Mouse (Mus musculus) ovary, postnatal 14 days (tissue): ENCODE data around the gene Srf.

Source experiments
- DNase-seq: peaks from one replicate; pipeline ENCODE4 v3.0.0; 2022; ENCODE audit warnings: low spot score

Gene Srf

DNA sequence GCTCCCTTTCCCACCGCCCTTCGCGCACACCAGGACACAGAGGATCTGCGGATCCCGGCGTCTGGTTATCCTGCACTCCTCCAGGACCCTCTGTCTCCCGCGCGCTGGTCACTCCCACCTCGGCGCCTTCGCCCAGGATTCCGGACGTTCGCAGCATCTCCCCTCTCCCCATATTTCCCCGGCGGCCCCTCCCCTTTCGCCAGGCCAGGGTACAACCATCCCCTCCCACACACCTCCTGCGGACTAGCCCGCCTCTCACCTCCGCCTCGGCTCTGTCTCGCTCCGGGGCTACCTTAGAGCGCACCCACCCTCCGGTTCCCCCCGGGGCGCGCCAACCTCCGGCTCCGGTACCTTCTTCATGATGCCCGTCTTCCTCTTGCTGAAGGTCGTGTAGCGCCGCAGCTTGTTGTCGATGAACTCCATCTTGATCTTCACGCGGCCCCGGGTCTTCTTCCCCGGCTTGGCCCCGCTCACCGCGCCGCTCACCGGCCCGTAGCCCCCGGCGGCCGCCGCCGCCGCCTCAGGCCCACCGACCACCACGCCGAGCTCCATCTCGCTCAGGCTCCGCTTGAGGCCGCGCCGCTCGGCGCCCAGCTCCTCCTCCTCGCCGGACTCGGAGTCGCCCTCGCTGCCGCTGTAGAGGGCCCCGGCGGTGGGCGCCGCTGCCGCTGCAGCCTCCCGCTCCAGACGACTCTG is 850 bp downstream of the Srf start:
- DNase-seq, result peak; percentile 48

DNA sequence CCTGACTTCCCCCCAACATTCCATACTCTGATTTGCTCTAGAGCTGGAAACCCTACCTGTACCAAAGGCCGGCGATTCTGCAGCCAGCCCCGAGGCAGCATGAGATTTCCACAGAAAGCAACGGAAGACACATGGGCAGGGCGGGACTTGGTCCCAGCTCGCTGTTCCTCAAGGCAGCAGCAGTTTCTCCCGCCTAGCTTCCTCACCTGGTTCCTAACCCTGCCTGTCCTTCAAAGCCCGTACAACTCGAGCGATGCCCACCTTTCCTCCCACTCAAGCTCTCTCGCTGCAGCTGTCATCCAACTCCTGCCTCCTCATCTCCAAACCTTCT is 1.4 kb downstream of the Srf start:
- DNase-seq, result no peak

GRCm38 (mm10) chr17:46553926-46554325 is 2.0 kb downstream of the Srf start:
- DNase-seq, result no peak

DNA sequence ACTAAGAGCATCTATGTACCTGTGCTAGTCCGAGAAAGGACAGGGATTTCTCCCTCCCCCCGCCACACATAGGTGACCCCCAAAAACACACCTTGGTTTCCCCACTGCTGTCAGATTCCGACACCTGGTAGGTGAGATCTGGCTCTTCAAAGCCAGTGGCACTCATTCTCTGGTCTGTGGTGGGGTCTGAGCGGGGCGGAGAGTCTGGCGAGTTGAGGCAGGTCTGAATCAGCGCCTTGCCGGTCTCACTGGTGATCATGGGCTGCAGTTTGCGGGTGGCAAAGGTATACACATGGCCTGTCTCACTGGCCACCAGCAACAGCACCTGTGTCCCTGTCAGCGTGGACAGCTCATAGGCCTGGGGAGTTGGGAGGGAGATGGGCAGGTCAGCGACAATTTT is 2.5 kb downstream of the Srf start:
- no peak for DNase-seq

GRCm38 (mm10) chr17:46552841-46553423 is 3.0 kb downstream of the Srf start:
- DNase-seq, result peak; percentile 87

GRCm38 (mm10) chr17:46552151-46552550 is 3.8 kb downstream of the Srf start:
- no peak for DNase-seq

- no peak for DNase-seq
Observed at GRCm38 (mm10) chr17:46551369-46551768, 4.6 kb downstream of the Srf start.

DNA sequence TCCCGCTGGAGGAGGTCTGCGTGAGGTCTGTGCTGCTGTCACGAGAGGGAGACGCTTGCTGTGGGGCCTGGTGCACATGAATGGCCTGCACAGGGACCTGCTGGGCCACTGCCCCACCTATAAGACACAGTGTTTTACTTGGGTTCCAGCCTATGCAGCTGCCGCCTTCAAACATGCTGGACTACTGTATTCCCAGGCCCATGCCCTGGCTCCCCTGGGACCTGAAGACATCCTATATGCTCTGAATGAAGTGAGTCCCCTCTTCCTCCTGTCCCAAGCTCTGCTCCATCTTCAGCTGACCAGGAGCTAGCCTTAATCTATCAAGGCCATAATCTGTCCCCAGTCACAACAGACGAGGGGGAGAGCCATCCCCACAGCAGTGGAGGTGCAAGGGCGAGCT is 5.1 kb downstream of the Srf start:
- no peak for DNase-seq

DNA sequence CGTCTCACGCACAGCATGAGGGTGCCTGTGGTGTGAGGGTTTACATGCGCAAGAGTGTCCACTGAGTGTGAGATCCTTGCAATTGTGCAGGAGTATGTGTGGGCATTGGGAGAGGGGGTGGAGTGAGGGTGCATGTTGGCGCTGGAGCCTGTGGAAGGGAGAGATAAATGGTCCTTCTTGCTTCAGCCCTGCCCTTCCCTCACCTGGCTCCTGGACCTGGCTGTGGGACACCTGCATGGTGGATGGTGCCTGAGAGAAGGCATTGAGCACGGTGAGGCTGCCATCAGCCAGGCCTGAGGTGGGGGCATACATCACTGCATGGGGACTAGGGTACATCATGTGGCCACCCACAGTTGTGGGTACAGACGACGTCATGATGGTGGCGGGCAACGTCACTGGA is 6.3 kb downstream of the Srf start:
- DNase-seq, result no peak

DNA sequence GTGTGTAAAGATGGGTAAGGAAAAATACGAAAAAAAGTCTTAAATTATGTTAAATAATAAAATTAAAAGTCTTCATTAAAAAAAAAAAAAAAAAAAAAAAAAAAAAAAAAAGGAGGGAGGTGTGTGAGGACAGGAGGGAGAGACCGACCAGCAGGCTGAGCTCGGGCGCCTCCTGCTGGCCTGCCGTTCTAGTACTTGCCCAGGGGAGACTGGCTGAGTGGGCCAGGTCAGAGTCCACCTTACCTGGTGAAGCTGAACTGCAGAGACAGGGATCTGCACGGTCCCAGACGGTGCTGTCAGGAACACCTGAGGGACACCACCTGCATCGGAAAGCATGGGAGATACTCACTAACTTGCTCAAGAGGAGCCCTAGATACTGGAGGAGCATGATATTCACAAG is 6.8 kb downstream of the Srf start:
- peak; percentile 42 for DNase-seq

DNA sequence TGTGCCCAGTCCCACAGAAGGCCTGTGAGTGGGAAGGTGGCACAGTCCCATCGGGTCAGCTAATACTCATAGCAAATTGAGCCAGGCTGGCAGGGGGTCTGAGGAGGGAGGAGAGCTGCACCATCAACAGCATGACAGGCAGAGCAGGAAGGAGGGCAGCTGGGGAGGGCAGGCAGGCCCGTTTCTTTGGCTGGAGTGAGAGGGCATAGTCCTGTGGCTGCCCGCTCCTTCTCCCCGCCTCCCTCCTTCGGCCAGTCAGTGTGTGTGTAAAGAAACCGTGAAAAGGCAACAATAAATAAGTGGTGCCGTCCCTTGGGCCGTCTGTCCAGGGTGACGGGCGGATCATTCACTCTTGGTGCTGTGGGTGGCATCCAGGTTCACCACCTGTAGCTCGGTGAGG is 7.2 kb downstream of the Srf start:
- no peak for DNase-seq

- no peak for DNase-seq
Observed at GRCm38 (mm10) chr17:46547923-46548322, 8.1 kb downstream of the Srf start.

DNA sequence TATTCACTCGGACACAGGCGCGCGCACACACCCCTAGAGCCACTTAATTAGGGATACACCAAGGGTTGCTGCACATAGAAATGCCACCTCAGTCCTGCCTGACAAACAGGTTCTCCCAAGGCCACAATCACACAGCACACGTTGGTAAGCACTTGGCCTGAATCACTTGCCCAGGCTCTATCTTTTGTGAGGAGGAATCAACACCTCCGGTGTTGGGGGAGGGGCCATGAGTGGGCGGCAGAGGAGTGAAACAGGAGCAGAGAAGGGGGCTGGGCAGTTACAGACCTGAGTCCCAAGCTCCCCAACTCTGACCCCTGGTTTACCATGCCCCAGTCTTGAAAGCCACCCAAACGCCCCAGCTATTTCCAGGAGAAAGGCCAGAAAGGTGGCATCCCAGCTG is 9.0 kb downstream of the Srf start:
- no peak for DNase-seq

- DNase-seq, result no peak
Observed at GRCm38 (mm10) chr17:46546591-46546990, 9.4 kb downstream of the Srf start.

DNA sequence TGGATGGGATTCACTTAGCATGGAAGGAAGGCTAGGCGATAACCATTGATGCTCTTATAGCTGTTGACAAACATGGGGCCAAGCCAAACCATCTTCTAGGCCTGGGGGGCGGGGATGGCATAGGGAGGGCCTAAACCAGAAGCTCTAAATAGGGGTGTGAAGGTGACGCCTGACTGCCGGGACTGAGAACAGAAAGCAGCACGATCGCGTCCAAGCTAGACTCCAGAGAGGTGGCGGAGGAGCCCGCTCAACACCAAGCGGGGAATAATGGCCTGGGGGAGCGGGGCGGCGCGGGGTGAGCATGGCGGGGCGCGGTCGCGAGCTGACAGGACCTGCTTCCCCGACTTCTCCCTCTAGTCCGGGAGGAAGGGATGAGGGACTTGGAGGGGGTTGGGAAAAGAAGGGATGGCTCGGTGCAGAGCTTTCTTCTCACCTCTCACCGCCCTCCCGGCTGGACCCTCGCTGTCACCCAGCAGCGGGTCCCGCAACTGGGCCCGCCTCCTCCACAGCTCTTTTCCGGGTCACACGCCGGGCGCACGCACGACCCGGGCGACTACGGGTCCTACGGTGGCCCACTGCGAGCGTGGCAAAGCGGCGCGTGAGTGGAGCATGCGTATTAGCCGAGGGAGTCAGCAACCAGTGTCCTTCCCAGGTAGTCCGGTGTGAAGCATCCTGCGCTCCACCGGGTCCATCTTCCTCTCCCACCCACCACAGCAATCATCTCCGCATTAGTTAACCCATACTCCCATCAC is 10.0 kb downstream of the Srf start, which contains the start of gene Cul9:
Cul9 (minus strand) TSS at position 576 of the 752 bp plus-strand sequence.
- DNase-seq, result peak; percentile 56

DNA sequence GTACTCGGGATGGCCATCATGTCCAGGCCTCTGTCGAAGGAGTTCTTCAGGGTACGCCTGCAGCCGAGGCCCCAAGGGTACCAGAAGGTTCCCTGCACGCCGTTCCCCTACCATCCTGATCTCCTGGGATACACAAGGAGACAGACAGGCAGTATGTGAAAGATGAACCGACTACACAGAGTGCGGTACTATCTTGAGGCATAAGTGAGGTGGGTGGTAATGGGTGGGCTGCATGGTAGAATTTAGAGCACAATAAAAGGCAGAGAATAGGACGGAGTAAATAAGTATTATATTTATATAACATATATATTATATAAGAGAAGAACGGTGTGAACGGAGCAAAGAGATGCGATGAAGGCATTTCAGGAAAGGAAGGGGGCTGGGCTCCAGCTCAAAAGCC is 12.3 kb downstream of the Srf start:
- DNase-seq, result no peak

DNA sequence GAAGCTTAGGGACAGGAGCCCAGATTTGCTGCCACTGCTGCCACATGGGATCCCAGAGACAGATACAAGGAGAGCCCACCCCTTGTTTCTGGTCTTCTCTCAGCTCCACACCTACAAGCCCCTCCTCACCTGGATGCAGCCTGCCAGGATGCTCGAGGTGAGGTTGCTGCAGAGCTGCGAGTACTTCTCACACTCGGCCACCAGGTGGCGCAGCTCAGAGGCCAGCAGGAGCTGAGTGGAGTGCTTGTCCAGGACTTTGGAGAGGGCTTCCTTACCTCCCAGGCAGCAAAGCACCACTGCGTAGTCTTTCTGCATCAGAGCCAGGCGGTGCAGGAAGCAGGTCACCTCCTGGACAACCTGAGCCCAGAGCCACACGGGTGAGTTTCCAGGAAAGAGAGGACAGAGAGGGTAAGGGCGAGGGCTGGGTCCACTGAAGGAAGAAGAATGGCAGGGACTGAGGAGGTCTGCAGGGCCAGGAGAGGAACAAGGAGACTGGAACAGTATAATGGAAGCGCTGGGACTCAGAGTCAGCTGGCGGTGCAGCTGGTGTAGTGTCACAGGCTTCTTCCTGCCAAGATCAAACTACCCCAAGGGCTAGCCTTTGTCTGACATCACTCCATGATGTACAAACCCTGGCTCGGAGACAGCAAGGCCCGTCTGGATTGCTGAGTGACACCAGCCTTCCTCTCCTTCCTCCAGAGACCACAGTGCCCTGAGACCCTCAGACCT is 30.2 kb downstream of the Srf start:
- DNase-seq, result peak; percentile 74

- no peak for DNase-seq
Observed at GRCm38 (mm10) chr17:46525065-46525464, 30.9 kb downstream of the Srf start.

DNA sequence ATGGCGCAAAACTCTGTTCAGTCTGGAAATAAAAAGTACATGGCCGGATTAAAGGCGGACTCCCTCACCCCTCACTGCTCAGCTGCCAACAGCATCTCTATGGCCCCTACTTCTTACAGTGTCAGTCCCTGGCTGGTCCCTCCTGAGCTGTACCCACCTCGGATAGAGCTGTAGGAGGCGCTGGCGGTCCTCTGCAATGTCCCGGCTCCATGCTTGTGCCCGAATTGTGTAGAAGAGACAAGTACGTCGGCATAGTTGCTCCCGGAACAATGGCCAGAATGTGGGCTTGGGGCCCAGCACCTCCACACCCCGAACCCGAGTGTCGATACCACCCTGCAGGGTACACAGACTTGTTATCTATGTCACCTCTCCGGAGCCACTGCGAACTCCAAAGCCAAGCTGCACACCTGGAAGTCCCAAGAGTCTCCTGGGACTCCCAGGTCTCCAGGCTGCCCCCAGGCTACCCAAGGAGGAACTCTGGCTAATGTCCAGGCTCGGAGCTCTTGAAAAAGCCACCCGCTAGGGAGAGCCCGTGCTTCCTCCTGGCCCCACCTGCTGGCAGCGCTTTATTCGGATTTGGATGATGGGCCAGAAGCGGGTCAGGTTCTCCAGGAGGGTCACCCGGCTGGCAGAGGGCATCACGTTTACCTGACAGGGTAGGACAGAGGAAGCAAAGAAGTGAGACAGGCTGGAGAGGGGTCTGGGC is 33.9 kb downstream of the Srf start:
- no peak for DNase-seq

DNA sequence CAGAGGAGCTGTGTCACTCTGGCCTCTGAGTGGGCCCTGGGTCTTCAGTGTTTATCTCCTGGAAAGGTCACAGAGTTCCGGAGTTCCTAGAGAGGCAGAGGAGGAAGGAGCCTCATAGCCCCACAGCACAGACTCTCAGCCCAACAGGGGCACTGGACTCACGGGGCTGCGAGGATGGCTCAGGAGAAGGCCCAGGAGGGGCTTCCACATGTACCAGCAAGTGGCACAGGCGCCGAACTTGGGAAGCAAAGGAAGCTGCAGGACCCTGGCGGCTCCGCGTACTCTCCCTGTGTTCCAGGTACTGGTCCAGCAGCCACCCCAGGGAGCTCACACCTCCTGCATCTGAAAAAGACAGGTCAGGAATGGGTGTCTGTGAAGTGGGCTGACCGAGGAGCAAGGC is 34.8 kb downstream of the Srf start:
- no peak for DNase-seq

DNA sequence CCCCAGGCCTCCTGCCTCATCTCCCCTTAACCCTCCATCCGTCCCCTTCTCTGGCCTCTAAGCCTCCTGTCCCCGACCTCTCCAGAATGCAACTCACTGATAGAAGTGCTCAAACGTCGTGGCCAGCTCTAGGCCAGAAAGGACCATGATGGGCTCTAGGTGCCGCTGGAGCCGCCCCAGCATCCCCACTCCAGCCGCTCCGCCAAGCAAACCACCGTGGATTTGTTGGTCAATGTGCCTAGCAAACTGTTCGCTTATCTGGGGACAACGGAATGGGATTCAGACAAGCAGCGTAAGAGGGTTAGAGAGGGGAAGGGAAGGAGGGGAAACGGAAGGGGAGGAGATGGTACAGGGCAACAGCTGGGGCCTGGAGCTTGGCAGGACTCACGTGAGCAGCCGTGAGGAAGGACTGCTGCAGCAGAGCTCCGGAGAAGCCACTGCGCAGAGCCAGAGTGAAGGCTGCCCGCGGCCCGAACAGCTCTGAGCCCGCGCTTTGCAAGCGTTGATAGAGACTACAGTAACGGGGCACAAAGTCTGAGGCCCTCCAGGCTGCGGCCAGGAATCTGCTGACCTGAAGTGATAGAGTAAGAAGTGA is 35.5 kb downstream of the Srf start:
- DNase-seq, result no peak

DNA sequence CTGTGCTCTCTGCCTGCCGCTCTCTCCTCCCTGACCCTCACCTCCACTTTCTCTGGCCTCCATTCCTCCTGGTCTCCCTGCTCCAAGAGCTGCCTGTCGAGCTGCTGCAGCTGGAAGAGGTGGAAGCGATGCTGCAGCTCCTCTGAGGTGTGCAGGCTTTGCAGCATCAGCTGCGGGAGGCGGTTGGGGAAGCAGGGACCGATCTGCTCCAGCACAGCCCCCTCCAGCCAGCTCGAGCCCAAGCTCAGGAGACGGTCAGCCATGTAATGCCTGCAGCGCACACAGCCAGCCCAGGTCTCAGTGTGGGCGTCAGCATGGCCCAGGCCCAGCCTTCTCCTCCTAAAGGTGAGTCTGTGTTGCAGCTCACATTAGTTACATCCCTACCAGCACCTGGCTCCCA is 36.0 kb downstream of the Srf start:
- DNase-seq, result no peak
